Mouse (Mus musculus) gastrocnemius, adult 18-20 months (tissue): ENCODE data around the gene Chrm3. TPM values are rescaled to one million over a fixed set of nuclear protein-coding genes. Genes with fewer than 3 reads are reported as not detected.

Experiments
- DNase-seq: peaks from one replicate; pipeline ENCODE4 v3.0.0; 2021; ENCODE audit warnings: low spot score
- total RNA-seq, 2 experiments: library from RNA; stranded (reverse); gene quantifications; 2 replicates each; pipeline ENCODE4 v1.2.3; 2021

Gene Chrm3
- total RNA-seq, 2 experiments from 2014 or later = 0.25 to 0.33 TPM

- no peak for DNase-seq
Observed at GRCm38 (mm10) chr13:10236279-10236678, 124.4 kb downstream of the Chrm3 start.

- no peak for DNase-seq
Observed at GRCm38 (mm10) chr13:10235391-10236169, 125.1 kb downstream of the Chrm3 start.

- DNase-seq = no peak
Observed at GRCm38 (mm10) chr13:10220403-10220802, 140.2 kb downstream of the Chrm3 start.

- no peak for DNase-seq
Observed at GRCm38 (mm10) chr13:10212112-10212511, 148.5 kb downstream of the Chrm3 start.

GRCm38 (mm10) chr13:10210522-10211244 lies 150.0 kb downstream of the Chrm3 start:
- DNase-seq = no peak

GRCm38 (mm10) chr13:10199206-10199956 lies 161.3 kb downstream of the Chrm3 start:
- no peak for DNase-seq

GRCm38 (mm10) chr13:10189829-10190228 lies 170.8 kb downstream of the Chrm3 start:
- no peak for DNase-seq

GRCm38 (mm10) chr13:10187926-10188325 lies 172.7 kb downstream of the Chrm3 start:
- DNase-seq = no peak

GRCm38 (mm10) chr13:10183837-10184236 lies 176.8 kb downstream of the Chrm3 start:
- DNase-seq = no peak

GRCm38 (mm10) chr13:10182756-10183155 lies 177.9 kb downstream of the Chrm3 start:
- DNase-seq = no peak

GRCm38 (mm10) chr13:10170529-10170928 lies 190.1 kb downstream of the Chrm3 start:
- DNase-seq = no peak

GRCm38 (mm10) chr13:10163354-10163753 lies 197.3 kb downstream of the Chrm3 start:
- no peak for DNase-seq

GRCm38 (mm10) chr13:10157496-10157895 lies 203.2 kb downstream of the Chrm3 start:
- DNase-seq = no peak

GRCm38 (mm10) chr13:10140573-10140972 lies 220.1 kb downstream of the Chrm3 start:
- no peak for DNase-seq

- DNase-seq = no peak
Observed at GRCm38 (mm10) chr13:10138878-10139277, 221.8 kb downstream of the Chrm3 start.

GRCm38 (mm10) chr13:10131064-10131463 lies 229.6 kb downstream of the Chrm3 start:
- no peak for DNase-seq

GRCm38 (mm10) chr13:10112211-10112610 lies 248.4 kb downstream of the Chrm3 start:
- no peak for DNase-seq

GRCm38 (mm10) chr13:10109542-10109941 lies 251.1 kb downstream of the Chrm3 start:
- DNase-seq = no peak

GRCm38 (mm10) chr13:10107331-10107730 lies 253.3 kb downstream of the Chrm3 start:
- DNase-seq = no peak

- DNase-seq = no peak
Observed at GRCm38 (mm10) chr13:10090778-10091177, 269.9 kb downstream of the Chrm3 start.

GRCm38 (mm10) chr13:10086336-10086735 lies 274.3 kb downstream of the Chrm3 start:
- DNase-seq = no peak

GRCm38 (mm10) chr13:10081896-10082426 lies 278.7 kb downstream of the Chrm3 start:
- DNase-seq = no peak
